Mouse (Mus musculus) left cerebral cortex, postnatal 36 days (tissue): ENCODE results near the gene Ugt2b36. TPM values are rescaled to one million over a fixed set of nuclear protein-coding genes. Genes with fewer than 3 reads are reported as not detected.
"Not testable (repeated sequence)": the region's sequence is repeated elsewhere in the genome, so short reads cannot be mapped to it uniquely, and the experiment has no call there.

Source experiments
- DNase-seq, 2 experiments: peaks; one replicate each; pipeline ENCODE4 v3.0.0; 2021 to 2022; ENCODE audit warnings: low spot score in 2 of 2, mixed read lengths in 1 of 2
- intact Hi-C: fragments of 180-260 bp; cut with DNase I; formaldehyde crosslinking; loops from one replicate; pipeline ENCODE4 v1.15.1; 2025
- total RNA-seq, 2 experiments: library from RNA; stranded (reverse); gene quantifications; 2 replicates each; pipeline ENCODE4 v1.2.3; 2021

The Ugt2b36 gene
- total RNA-seq = not detected

GRCm38 (mm10) chr5:87092346-87093027 lies at the start of gene Ugt2b36:
Ugt2b36 (minus strand) TSS chr5:87092555.
- intact Hi-C loops = no loop called here
- DNase-seq = no peak

GRCm38 (mm10) chr5:87140196-87140595 lies 47.8 kb upstream of the Ugt2b36 start, which contains the start of gene Ugt2b5:
Ugt2b5 (minus strand) TSS chr5:87140318.
- DNase-seq = not testable (repeated sequence)
- intact Hi-C loops = loop anchor here (10.0 kb wide), 1 partner anchor 255 kb away; no protein-coding TSS in a partner anchor

GRCm38 (mm10) chr5:87103697-87104096 lies 11.3 kb upstream of the Ugt2b36 start:
- intact Hi-C loops, DNase-seq: not testable (repeated sequence)

GRCm38 (mm10) chr5:87091111-87091510 lies 1.2 kb downstream of the Ugt2b36 start:
- no peak for DNase-seq
- intact Hi-C loops = no loop called here

- intact Hi-C loops = no loop called here
- no peak for DNase-seq
Observed at GRCm38 (mm10) chr5:87089264-87089663, 3.1 kb downstream of the Ugt2b36 start.

GRCm38 (mm10) chr5:87086269-87086668 lies 6.1 kb downstream of the Ugt2b36 start:
- DNase-seq = no peak
- intact Hi-C loops = no loop called here

GRCm38 (mm10) chr5:87030624-87031023 lies 61.7 kb downstream of the Ugt2b36 start:
- intact Hi-C loops = no loop called here
- DNase-seq = no peak

- DNase-seq = no peak
- intact Hi-C loops = no loop called here
Observed at GRCm38 (mm10) chr5:87027359-87027758, 65.0 kb downstream of the Ugt2b36 start.

Other genes with a start within 250 kb of the Ugt2b36 start
- gene Ugt2b34, start 185.6 kb downstream of the Ugt2b36 start, total RNA-seq = not detected
- not detected for gene Ugt2b1, start 166.0 kb downstream of the Ugt2b36 start, total RNA-seq
- not detected for gene Ugt2b35, start 91.7 kb downstream of the Ugt2b36 start, total RNA-seq
- not detected for gene Ugt2b5, start 47.8 kb upstream of the Ugt2b36 start, total RNA-seq
- not detected for gene Ugt2b37, start 162.2 kb upstream of the Ugt2b36 start, total RNA-seq
- gene Ugt2a3, start 244.6 kb upstream of the Ugt2b36 start, total RNA-seq = not detected